Comparison of ENCODE assay signal across 18 mouse cellular contexts in the genomic region with DNA sequence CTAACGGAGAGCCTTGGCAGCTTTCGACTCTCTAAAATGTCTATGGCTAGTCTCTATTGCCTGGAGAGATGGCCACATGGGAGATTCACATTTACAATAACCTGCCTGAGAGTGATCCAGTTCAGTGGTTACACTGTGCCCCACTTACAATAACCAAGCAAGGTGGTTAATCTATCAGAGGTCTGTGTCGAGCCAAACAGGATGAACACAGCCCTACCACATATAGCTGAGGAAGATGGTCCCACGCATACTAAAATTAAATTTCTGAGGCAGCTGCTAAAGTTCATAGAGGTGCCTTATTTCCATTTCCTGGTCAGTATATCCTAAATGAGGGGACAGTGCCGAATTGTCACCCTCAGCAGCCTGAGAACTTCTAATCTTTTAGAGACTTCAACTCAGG. TPM values are rescaled to one million over a fixed set of nuclear protein-coding genes. Genes with fewer than 3 reads are reported as not detected.
DNase-seq lines count a peak whose midpoint lies in the region; ATAC-seq lines count a peak whose summit lies in the region.
"Had no signal": no experiment of that assay in that cellular context is flagged by ENCODE, and none has a peak within 500 bp of the region (broad histone marks: within the 10 kb centered on the region; RNA-seq: fewer than 3 reads in every experiment).

No protein-coding gene starts in this region.

- no peak overlapping the region for H3K4me3 ChIP-seq in heart, embryonic 15.5 days
- H3K4me3 ChIP-seq in midbrain, embryonic 16.5 days (ENCODE audit: low read depth, low read length) = no peak overlapping the region
- H3K4me3 ChIP-seq in midbrain, embryonic 15.5 days = no peak overlapping the region
- H3K4me3 ChIP-seq in embryonic facial prominence, embryonic 10.5 days = no peak overlapping the region
- no peak overlapping the region for H3K4me3 ChIP-seq in limb, embryonic 15.5 days
- H3K4me3 ChIP-seq in forebrain, embryonic 13.5 days = no peak overlapping the region
- H3K4me3 ChIP-seq: forebrain, embryonic 12.5 days; myocyte had no signal

- peaks cover 31% of the 10 kb centered on the region for H3K4me1 ChIP-seq in heart, embryonic 15.5 days (replicated peaks)
- peaks cover 36% of the 10 kb centered on the region for H3K4me1 ChIP-seq in midbrain, embryonic 16.5 days (ENCODE audit: control insufficient read depth, insufficient read depth, low read length)
- H3K4me1 ChIP-seq in midbrain, embryonic 15.5 days = peaks cover 38% of the 10 kb centered on the region
- H3K4me1 ChIP-seq in embryonic facial prominence, embryonic 10.5 days = peaks cover 52% of the 10 kb centered on the region
- H3K4me1 ChIP-seq in limb, embryonic 15.5 days = peaks cover 36% of the 10 kb centered on the region
- H3K4me1 ChIP-seq in forebrain, embryonic 13.5 days = peaks cover 42% of the 10 kb centered on the region

- intact Hi-C loops in heart, postnatal 14 days (cut with DNase I) = loop anchor here (2.0 kb wide), 1 partner anchor 17 kb away; no protein-coding TSS in a partner anchor

- 64% methylated on average over 5 of the region's 5 CpGs for WGBS in heart, embryonic 15.5 days
- 71% methylated on average over 5 of the region's 5 CpGs for WGBS in midbrain, embryonic 16.5 days
- 68% methylated on average over 5 of the region's 5 CpGs for WGBS in midbrain, embryonic 15.5 days
- 84% methylated on average over 5 of the region's 5 CpGs for WGBS in embryonic facial prominence, embryonic 10.5 days
- 52% methylated on average over 5 of the region's 5 CpGs for WGBS in limb, embryonic 15.5 days
- WGBS in forebrain, embryonic 13.5 days = 84% methylated on average over 5 of the region's 5 CpGs

- H3K9ac ChIP-seq in heart, embryonic 15.5 days = no peak overlapping the region
- no peak overlapping the region for H3K9ac ChIP-seq in midbrain, embryonic 16.5 days (ENCODE audit: low read depth, low read length)
- H3K9ac ChIP-seq in midbrain, embryonic 15.5 days = no peak overlapping the region
- H3K9ac ChIP-seq in limb, embryonic 15.5 days = no peak overlapping the region
- no peak overlapping the region for H3K9ac ChIP-seq in forebrain, embryonic 13.5 days
- H3K9ac ChIP-seq: forebrain, embryonic 12.5 days had no signal

- ATAC-seq in heart, embryonic 15.5 days (replicated peaks; ENCODE audit: insufficient number of reproducible peaks, insufficient read depth, low FRiP score, low read depth) = no peak
- no peak for ATAC-seq in midbrain, embryonic 16.5 days
- no peak for ATAC-seq in midbrain, embryonic 15.5 days (replicated peaks)
- no peak for ATAC-seq in limb, embryonic 15.5 days (ENCODE audit: insufficient number of reproducible peaks, low FRiP score, low TSS enrichment, low read depth)
- no peak for ATAC-seq in forebrain, embryonic 13.5 days

- H3K27me3 ChIP-seq in heart, embryonic 15.5 days = no peaks in the 10 kb centered on the region
- no peaks in the 10 kb centered on the region for H3K27me3 ChIP-seq in midbrain, embryonic 16.5 days (ENCODE audit: control insufficient read depth, insufficient read depth, low read depth, low read length)
- no peaks in the 10 kb centered on the region for H3K27me3 ChIP-seq in midbrain, embryonic 15.5 days (replicated peaks)
- H3K27me3 ChIP-seq in embryonic facial prominence, embryonic 10.5 days (replicated peaks; ENCODE audit: low read depth, poor library complexity, severe bottlenecking) = no peaks in the 10 kb centered on the region; the same call in 1 of the 2 replicates
- H3K27me3 ChIP-seq in limb, embryonic 15.5 days = no peaks in the 10 kb centered on the region
- no peaks in the 10 kb centered on the region for H3K27me3 ChIP-seq in forebrain, embryonic 13.5 days
- H3K27me3 ChIP-seq: forebrain, embryonic 12.5 days had no signal

- H3K9me3 ChIP-seq in heart, embryonic 15.5 days (replicated peaks) = no peaks in the 10 kb centered on the region
- H3K9me3 ChIP-seq in midbrain, embryonic 16.5 days (replicated peaks; ENCODE audit: control insufficient read depth, low read length, poor library complexity, severe bottlenecking) = no peaks in the 10 kb centered on the region; the same call in 1 of the 2 replicates
- H3K9me3 ChIP-seq in midbrain, embryonic 15.5 days = no peaks in the 10 kb centered on the region
- peaks cover 7% of the 10 kb centered on the region for H3K9me3 ChIP-seq in embryonic facial prominence, embryonic 10.5 days
- no peaks in the 10 kb centered on the region for H3K9me3 ChIP-seq in limb, embryonic 15.5 days
- no peaks in the 10 kb centered on the region for H3K9me3 ChIP-seq in forebrain, embryonic 13.5 days (replicated peaks)
- H3K9me3 ChIP-seq: forebrain, embryonic 12.5 days had no signal

- peak overlapping the region; percentile 96; the same call in 1 of the 2 replicates for H3K27ac ChIP-seq in heart, embryonic 15.5 days
- H3K27ac ChIP-seq in midbrain, embryonic 16.5 days (ENCODE audit: low read length) = peak overlapping the region; percentile 39
- no peak overlapping the region for H3K27ac ChIP-seq in midbrain, embryonic 15.5 days
- H3K27ac ChIP-seq in embryonic facial prominence, embryonic 10.5 days (replicated peaks) = 0 out of 2 replicates have a peak overlapping the region, but pooled peaks have one; percentile 90
- H3K27ac ChIP-seq in limb, embryonic 15.5 days = peak overlapping the region; percentile 94
- H3K27ac ChIP-seq in forebrain, embryonic 13.5 days = no peak overlapping the region

- H3K4me2 ChIP-seq in heart, embryonic 15.5 days = no peak overlapping the region
- H3K4me2 ChIP-seq in midbrain, embryonic 16.5 days (ENCODE audit: low read length) = no peak overlapping the region
- no peak overlapping the region for H3K4me2 ChIP-seq in midbrain, embryonic 15.5 days
- H3K4me2 ChIP-seq in limb, embryonic 15.5 days = no peak overlapping the region
- H3K4me2 ChIP-seq in forebrain, embryonic 13.5 days = no peak overlapping the region
- H3K4me2 ChIP-seq: forebrain, embryonic 12.5 days had no signal

- H3K36me3 ChIP-seq in heart, embryonic 15.5 days = no peaks in the 10 kb centered on the region
- H3K36me3 ChIP-seq in midbrain, embryonic 16.5 days (ENCODE audit: control insufficient read depth, insufficient read depth, low read length) = no peaks in the 10 kb centered on the region
- H3K36me3 ChIP-seq in midbrain, embryonic 15.5 days (replicated peaks) = no peaks in the 10 kb centered on the region
- H3K36me3 ChIP-seq in embryonic facial prominence, embryonic 10.5 days (replicated peaks) = 0 out of 2 replicates have a peak, but pooled peaks cover 5% of the 10 kb centered on the region
- H3K36me3 ChIP-seq in limb, embryonic 15.5 days = no peaks in the 10 kb centered on the region
- no peaks in the 10 kb centered on the region for H3K36me3 ChIP-seq in forebrain, embryonic 13.5 days (ENCODE audit: poor library complexity, severe bottlenecking)
- H3K36me3 ChIP-seq: forebrain, embryonic 12.5 days had no signal

- no peak for DNase-seq in heart, postnatal 14 days
- DNase-seq in embryonic facial prominence, embryonic 10.5 days (ENCODE audit: low spot score) = no peak
- no peak for DNase-seq in layer of hippocampus, adult 8-10 months (ENCODE audit: low spot score in 2 of 2)
- DNase-seq: cerebellum, postnatal 14 days; embryo, embryonic 11 days; heart, postnatal 4 days; kidney, adult 2 months; kidney, postnatal 25 days; lung, postnatal 10 days; right cerebral cortex, adult 18-20 months; thymus, adult 18-20 months had no signal

RNA-seq across cellular contexts. Expression of gene Chd2, which starts 56.3 kb away (rescaled TPM):
- polyA plus RNA-seq in heart, embryonic 15.5 days (2015; fragmentation: Nextera tagmentation; extraction: Ambion mirVana) = 41.2 and 42.9 TPM in 2 replicates
- total RNA-seq in heart, postnatal 14 days (2021) = 10 to 100 TPM; 46.4 to 56.0 TPM
- 44.8 and 49.0 TPM in 2 replicates for polyA plus RNA-seq in midbrain, embryonic 16.5 days (2015; fragmentation: Nextera tagmentation; extraction: Ambion mirVana)
- 48.6 and 52.4 TPM in 2 replicates for polyA plus RNA-seq in midbrain, embryonic 15.5 days (2015; fragmentation: Nextera tagmentation; extraction: Ambion mirVana)
- polyA plus RNA-seq in embryonic facial prominence, embryonic 10.5 days (2016; fragmentation: Nextera tagmentation; extraction: Ambion mirVana) = 49.2 and 54.8 TPM in 2 replicates
- polyA plus RNA-seq in limb, embryonic 15.5 days (2015; fragmentation: Nextera tagmentation; extraction: Ambion mirVana) = 48.6 and 51.7 TPM in 2 replicates
- total RNA-seq in layer of hippocampus, adult 8-10 months (2022) = 10 to 100 TPM; 42.5 to 70.6 (median 55.4) TPM
- 62.8 TPM in 2 replicates for polyA plus RNA-seq in forebrain, embryonic 13.5 days (2015; fragmentation: Nextera tagmentation; extraction: Ambion mirVana)

Comparison
In these comparisons a context has a peak if more than half of its experiments do, and no peak if none do; other contexts are left out.
1. H3K27ac ChIP-seq: peak in heart, embryonic 15.5 days (single experiment), midbrain, embryonic 16.5 days (single experiment), embryonic facial prominence, embryonic 10.5 days (single experiment) and limb, embryonic 15.5 days (single experiment); none in midbrain, embryonic 15.5 days (single experiment) and forebrain, embryonic 13.5 days (single experiment).